Mouse (Mus musculus) MEL (cell line): Measurements from ENCODE around the gene Lamb3.

Experiments used
- CHD1 ChIP-seq: IDR thresholded peaks from 2 replicates; pipeline ENCODE4 v1.6.1; 2012; ENCODE audit warnings: low read depth, mild to moderate bottlenecking, inconsistent platforms, low read length, improper control_type of control experiment
- CHD2 ChIP-seq: IDR thresholded peaks from 2 replicates; pipeline ENCODE4 v1.6.1; 2011; ENCODE audit warnings: low read length, improper control_type of control experiment
- CTCF ChIP-seq, 3 experiments: IDR thresholded peaks in 2 of 3; conservative IDR thresholded peaks in 1 of 3; 2 replicates each; pipeline ENCODE4 v1.5.1; 2011 to 2012; ENCODE audit warnings: low read length in 3 of 3, low read depth in 2 of 3, mild to moderate bottlenecking in 2 of 3, improper control_type of control experiment in 1 of 3, inconsistent platforms in 1 of 3, mixed read lengths in 1 of 3, moderate library complexity in 1 of 3; ENCODE audit not compliant: control insufficient read depth in 1 of 3, insufficient read depth in 1 of 3, poor library complexity in 1 of 3, severe bottlenecking in 1 of 3
- E2F4 ChIP-seq: IDR thresholded peaks from 2 replicates; pipeline ENCODE4 v1.6.1; 2011; ENCODE audit warnings: low read depth, low read length, improper control_type of control experiment, borderline replicate concordance
- EP300 ChIP-seq, 2 experiments: IDR thresholded peaks; 2 replicates each; pipeline ENCODE4 v1.6.1; 2011; ENCODE audit warnings: improper control_type of control experiment in 2 of 2, low read length in 2 of 2, low read depth in 1 of 2, mild to moderate bottlenecking in 1 of 2
- GATA1 ChIP-seq: IDR thresholded peaks from 2 replicates; pipeline ENCODE4 v1.6.1; 2011; ENCODE audit warnings: low read depth, low read length, improper control_type of control experiment
- MAFK ChIP-seq: IDR thresholded peaks from 2 replicates; pipeline ENCODE4 v1.6.1; 2011; ENCODE audit warnings: low read depth, mild to moderate bottlenecking, low read length, improper control_type of control experiment, borderline replicate concordance
- POLR2A ChIP-seq, 2 experiments: IDR thresholded peaks; 2 replicates each; pipeline ENCODE4 v1.6.1; 2011 to 2012; ENCODE audit warnings: low read length in 2 of 2, mild to moderate bottlenecking in 2 of 2, control low read depth in 1 of 2, improper control_type of control experiment in 1 of 2, low read depth in 1 of 2, moderate library complexity in 1 of 2; ENCODE audit not compliant: control insufficient read depth in 1 of 2, insufficient read depth in 1 of 2, poor library complexity in 1 of 2
- POLR2AphosphoS2 ChIP-seq: IDR thresholded peaks from 2 replicates; pipeline ENCODE4 v1.6.1; 2011; ENCODE audit warnings: low read length, improper control_type of control experiment
- POLR2AphosphoS5 ChIP-seq: IDR thresholded peaks from 2 replicates; pipeline ENCODE4 v1.6.1; 2012; ENCODE audit warnings: low read depth, borderline replicate concordance, mild to moderate bottlenecking, inconsistent platforms, low read length, moderate library complexity, mixed read lengths
- RCOR1 ChIP-seq: IDR thresholded peaks from 2 replicates; pipeline ENCODE4 v1.6.1; 2012; ENCODE audit warnings: low read depth, mild to moderate bottlenecking, inconsistent platforms, low read length, improper control_type of control experiment
- UBTF ChIP-seq: IDR thresholded peaks from 2 replicates; pipeline ENCODE4 v1.6.1; 2012; ENCODE audit warnings: low read depth, mild to moderate bottlenecking, inconsistent platforms, low read length, improper control_type of control experiment, moderate library complexity, borderline replicate concordance; ENCODE audit not compliant: insufficient read depth
- USF1 ChIP-seq: IDR thresholded peaks from 2 replicates; pipeline ENCODE4 v1.6.1; 2014; ENCODE audit warnings: low read depth, mild to moderate bottlenecking, inconsistent platforms, low read length, improper control_type of control experiment, moderate library complexity
- USF2 ChIP-seq, 2 experiments: IDR thresholded peaks; 2 replicates each; pipeline ENCODE4 v1.6.1; 2011 to 2012; ENCODE audit warnings: improper control_type of control experiment in 2 of 2, low read length in 2 of 2, borderline replicate concordance in 1 of 2, inconsistent platforms in 1 of 2, low read depth in 1 of 2, mild to moderate bottlenecking in 1 of 2; ENCODE audit not compliant: insufficient read depth in 1 of 2

- TF ChIP-seq POLR2AphosphoS5 (no peak), E2F4 (no peak), RCOR1 (no peak), POLR2A (IDR thresholded peaks at IDR 0.05; ENCODE audit: control insufficient read depth in 1 of 2, insufficient read depth in 1 of 2, low read depth in 1 of 2, low read length in 2 of 2, poor library complexity in 1 of 2) (no peak), EP300 (IDR thresholded peaks at IDR 0.05; ENCODE audit: low read depth in 1 of 2, low read length in 2 of 2) (no peak), USF1 (no peak), POLR2AphosphoS2 (no peak), CTCF (IDR thresholded peaks at IDR 0.05 in 2 of 3, conservative IDR thresholded peaks at IDR 0.05 in 1 of 3; ENCODE audit: control insufficient read depth in 1 of 3, insufficient read depth in 1 of 3, low read depth in 2 of 3, low read length in 3 of 3, poor library complexity in 1 of 3, severe bottlenecking in 1 of 3) (no peak), CHD2 (no peak), USF2 (IDR thresholded peaks at IDR 0.05; ENCODE audit: borderline replicate concordance in 1 of 2, insufficient read depth in 1 of 2, low read depth in 1 of 2, low read length in 2 of 2) (no peak), CHD1 (no peak), UBTF (no peak), GATA1 (no peak), MAFK (no peak)
These were observed 80.1 kb downstream of the Lamb3 start for GRCm38 (mm10) chr1:193287578-193287977.
